ENCODE assay signal across 17 mouse cellular contexts in genomic region chr3:139614641-139615040, GRCm38 (mm10).
"Had no signal": no experiment of that assay in that cellular context is flagged by ENCODE, and none has a peak within 500 bp of the region (broad histone marks: within the 10 kb centered on the region; RNA-seq: fewer than 3 reads in every experiment).

No protein-coding gene starts in this region.

- H3K4me1 ChIP-seq: lung, embryonic 15.5 days; megakaryocyte, embryonic 14.5 days; midbrain, embryonic 13.5 days; midbrain, embryonic 15.5 days; neural tube, embryonic 12.5 days; stomach, embryonic 15.5 days had no signal

- H3K4me3 ChIP-seq: lung, embryonic 15.5 days; megakaryocyte, embryonic 14.5 days; midbrain, embryonic 13.5 days; midbrain, embryonic 15.5 days; neural tube, embryonic 12.5 days; stomach, embryonic 15.5 days had no signal

- DNase-seq: lung, adult 2 months; lung, postnatal 14 days; lung, postnatal 36 days; right cerebral cortex, postnatal 14 days; thymus, adult 2 months; thymus, postnatal 14 days; thymus, postnatal 36 days had no signal

- H3K9me3 ChIP-seq: lung, embryonic 15.5 days; megakaryocyte, embryonic 14.5 days; midbrain, embryonic 13.5 days; midbrain, embryonic 15.5 days; neural tube, embryonic 12.5 days; stomach, embryonic 15.5 days had no signal

- H3K4me2 ChIP-seq: lung, embryonic 15.5 days; midbrain, embryonic 11.5 days; midbrain, embryonic 13.5 days; midbrain, embryonic 15.5 days; neural tube, embryonic 12.5 days; stomach, embryonic 15.5 days had no signal

- H3K27me3 ChIP-seq: lung, embryonic 15.5 days; megakaryocyte, embryonic 14.5 days; midbrain, embryonic 13.5 days; midbrain, embryonic 15.5 days; neural tube, embryonic 12.5 days; stomach, embryonic 15.5 days had no signal

- H3K27ac ChIP-seq: lung, embryonic 15.5 days; macrophage; midbrain, embryonic 13.5 days; midbrain, embryonic 15.5 days; neural tube, embryonic 12.5 days; stomach, embryonic 15.5 days; stomach, postnatal 0 days had no signal

- ATAC-seq: lung, postnatal 0 days; midbrain, embryonic 13.5 days; midbrain, embryonic 15.5 days had no signal

- H3K36me3 ChIP-seq: lung, embryonic 15.5 days; midbrain, embryonic 13.5 days; midbrain, embryonic 15.5 days; neural tube, embryonic 12.5 days; stomach, embryonic 15.5 days had no signal

- H3K9ac ChIP-seq: lung, embryonic 15.5 days; midbrain, embryonic 13.5 days; midbrain, embryonic 15.5 days; neural tube, embryonic 12.5 days; stomach, embryonic 15.5 days had no signal
